Mouse (Mus musculus) left cerebral cortex, adult 9 months (tissue): ENCODE data around the gene Sdc1.

Experiments
- DNase-seq, 2 experiments: peaks; one replicate each; pipeline ENCODE4 v3.0.0; 2022; ENCODE audit warnings: low spot score in 2 of 2

The Sdc1 gene

GRCm38 (mm10) chr12:8827014-8827715 is 56.0 kb downstream of the Sdc1 start:
- no peak for DNase-seq

GRCm38 (mm10) chr12:8829032-8829660 is 58.0 kb downstream of the Sdc1 start:
- no peak for DNase-seq

GRCm38 (mm10) chr12:8829661-8830040 is 58.5 kb downstream of the Sdc1 start:
- no peak for DNase-seq

- DNase-seq: no peak
Measured at GRCm38 (mm10) chr12:8830967-8831635, 60.0 kb downstream of the Sdc1 start.

GRCm38 (mm10) chr12:8831710-8832109 is 60.6 kb downstream of the Sdc1 start:
- DNase-seq: no peak

GRCm38 (mm10) chr12:8840782-8841325 is 69.7 kb downstream of the Sdc1 start:
- DNase-seq: no peak

- DNase-seq: no peak
Measured at GRCm38 (mm10) chr12:8842725-8843124, 71.6 kb downstream of the Sdc1 start.
